Mouse (Mus musculus): ENCODE data around the gene Cptp. TPM values are rescaled to one million over a fixed set of nuclear protein-coding genes. Genes with fewer than 3 reads are reported as not detected.

Gene Cptp
- polyA plus RNA-seq, 1 experiment from 2014 or later: 25.2 TPM

DNA sequence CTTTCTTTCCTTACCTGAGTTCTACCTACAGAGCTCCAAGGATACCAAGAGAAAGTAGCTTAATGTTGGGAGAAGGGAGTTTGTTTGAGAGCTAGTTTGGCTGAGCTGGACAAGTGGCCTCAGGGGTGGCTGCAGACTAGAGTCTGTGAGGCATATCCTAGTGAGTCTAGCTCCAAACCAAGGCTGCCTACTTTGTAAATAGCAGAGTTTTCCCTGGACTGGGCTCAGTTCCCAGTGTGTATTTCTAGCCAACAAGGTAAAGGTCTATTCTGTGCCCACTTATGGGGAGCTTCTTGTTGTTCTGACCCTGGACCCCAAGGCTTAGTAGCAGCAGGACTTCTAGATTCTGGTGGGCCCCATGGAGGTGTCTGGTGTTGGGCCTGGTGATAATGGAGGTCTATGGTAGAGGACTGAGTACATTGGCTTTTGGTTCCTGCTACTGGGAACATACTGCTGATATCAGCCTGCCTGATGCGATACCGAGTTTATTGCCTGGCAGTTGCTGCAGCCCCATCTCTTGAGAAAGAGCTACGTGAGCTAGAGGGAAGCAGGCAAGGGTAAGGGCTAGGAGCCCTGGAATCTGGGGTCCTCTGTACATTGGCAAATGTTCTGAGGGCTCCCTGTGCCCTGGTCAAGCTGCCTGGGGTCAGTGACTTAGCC is 19.3 kb downstream of the Cptp start:
- WGBS: 92% methylated on average over 3 of the region's 3 CpGs
- Histone ChIP-seq H3K9ac (no peak overlapping the region), H3K4me1 (replicated peaks) (peaks cover 52% of the 10 kb centered on the region), H3K27me3 (no peaks in the 10 kb centered on the region), H3K36me3 (peaks cover 20% of the 10 kb centered on the region), H3K9me3 (no peaks in the 10 kb centered on the region), H3K27ac (replicated peaks) (no peak overlapping the region), H3K4me2 (peak overlapping the region; percentile 88; the same call in 1 of the 2 replicates), H3K4me3 (no peak overlapping the region)
- ATAC-seq (ENCODE audit: low read depth): no peak

DNA sequence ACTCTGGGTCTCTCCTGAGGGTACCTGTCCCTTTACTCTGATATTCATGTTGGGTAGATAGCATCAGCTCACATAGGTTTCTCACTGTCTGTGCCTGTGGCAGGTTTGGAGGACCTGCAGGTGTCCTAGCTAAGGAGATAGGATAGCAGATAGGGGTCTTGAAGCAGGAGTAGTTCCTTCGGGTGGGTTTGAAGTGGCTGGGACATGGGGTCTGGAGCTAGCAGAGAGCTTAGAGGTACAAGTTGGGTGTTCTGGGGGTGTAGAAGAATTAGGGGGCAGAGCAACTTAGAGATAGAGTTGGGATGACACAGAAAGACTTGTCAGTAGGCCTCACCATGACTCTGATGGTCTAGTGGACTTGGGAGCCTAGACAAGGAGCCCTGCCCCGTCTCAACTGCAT is 19.8 kb downstream of the Cptp start:
- Histone ChIP-seq H3K4me1 (replicated peaks) (peaks cover 52% of the 10 kb centered on the region), H3K36me3 (peaks cover 15% of the 10 kb centered on the region), H3K27ac (replicated peaks) (no peak overlapping the region), H3K4me3 (no peak overlapping the region), H3K9ac (no peak overlapping the region), H3K4me2 (peak overlapping the region; percentile 88), H3K27me3 (no peaks in the 10 kb centered on the region), H3K9me3 (no peaks in the 10 kb centered on the region)
- no peak for ATAC-seq (ENCODE audit: low read depth)
- WGBS: 93% methylated on average over 2 of the region's 2 CpGs

DNA sequence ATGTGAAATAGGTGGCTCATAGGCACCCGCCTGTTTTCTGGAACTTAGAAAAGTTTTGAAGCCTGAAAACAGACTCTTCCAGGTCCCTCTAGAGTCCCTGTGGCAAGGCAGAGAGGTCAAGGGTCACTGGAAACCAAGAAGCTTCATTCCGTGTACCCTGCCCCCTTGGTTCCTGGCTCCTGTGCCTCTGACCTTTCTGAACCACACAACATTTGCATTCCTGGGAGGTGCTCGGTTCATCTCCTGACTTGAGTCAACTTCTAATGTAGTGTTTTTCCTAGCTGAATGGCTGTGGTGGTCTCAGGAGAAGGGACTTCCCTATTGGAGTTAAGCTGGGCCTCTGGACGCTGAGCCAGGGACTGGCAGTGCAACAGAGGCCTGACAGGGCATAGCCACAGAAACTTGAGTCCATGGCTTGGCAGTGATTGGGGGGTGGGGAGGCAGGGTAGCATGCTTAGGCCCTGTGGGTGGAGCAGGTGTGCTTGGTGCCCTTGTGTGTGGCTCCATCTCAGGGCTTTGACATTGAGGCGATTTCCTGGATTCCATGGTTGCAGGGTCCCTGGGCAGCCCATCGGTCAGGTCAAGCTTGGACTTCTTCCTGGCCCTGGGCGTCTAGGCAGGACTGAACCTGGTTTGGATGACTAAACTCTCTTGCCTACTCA is 20.7 kb downstream of the Cptp start:
- H3K9me3 ChIP-seq: no peaks in the 10 kb centered on the region
- H3K36me3 ChIP-seq: peaks cover 6% of the 10 kb centered on the region
- peak overlapping the region; percentile 88 for H3K9ac ChIP-seq
- no peak for ATAC-seq (ENCODE audit: low read depth)
- WGBS: 58% methylated on average over 7 of the region's 7 CpGs
- peak overlapping the region; percentile 89 for H3K4me3 ChIP-seq
- no peaks in the 10 kb centered on the region for H3K27me3 ChIP-seq
- peak overlapping the region; percentile 88 for H3K4me2 ChIP-seq
- H3K27ac ChIP-seq (replicated peaks): no peak overlapping the region
- H3K4me1 ChIP-seq (replicated peaks): peaks cover 52% of the 10 kb centered on the region

DNA sequence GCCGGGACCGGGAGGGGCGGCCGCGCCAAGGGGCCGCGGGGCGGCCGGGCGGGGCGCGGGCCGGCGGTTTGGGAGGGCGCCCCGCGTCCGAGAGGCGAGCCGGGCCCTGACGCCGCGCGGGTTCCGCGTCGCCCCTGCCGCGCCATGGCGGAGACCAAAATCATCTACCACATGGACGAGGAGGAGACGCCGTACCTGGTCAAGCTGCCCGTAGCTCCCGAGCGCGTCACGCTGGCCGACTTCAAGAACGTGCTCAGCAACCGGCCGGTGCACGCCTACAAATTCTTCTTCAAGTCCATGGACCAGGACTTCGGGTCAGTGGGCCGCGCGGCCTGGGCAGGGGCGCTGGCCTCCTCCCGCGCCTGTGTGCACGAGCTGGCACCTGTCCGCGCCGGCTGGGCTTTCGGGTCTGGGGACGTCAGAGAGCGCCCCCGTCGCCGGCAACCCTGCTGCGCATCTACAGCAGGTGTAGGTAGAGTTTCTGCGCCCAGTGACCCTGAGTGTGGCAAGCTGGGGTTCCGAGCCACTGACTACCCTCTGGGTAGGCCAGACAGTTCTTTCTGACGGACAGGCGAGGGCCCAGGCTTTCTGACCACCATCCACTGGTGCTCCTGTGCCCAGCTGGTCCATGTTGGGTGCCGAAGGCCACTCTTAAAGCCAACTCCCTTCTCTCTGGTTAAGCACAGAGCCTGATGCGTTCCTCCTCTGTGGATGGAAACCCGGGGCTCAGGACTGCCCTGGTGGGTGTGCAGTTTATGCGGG is 21.5 kb downstream of the Cptp start:
- Histone ChIP-seq H3K4me2 (peak overlapping the region; percentile 88), H3K4me3 (peak overlapping the region; percentile 89), H3K9me3 (no peaks in the 10 kb centered on the region), H3K4me1 (replicated peaks) (peaks cover 52% of the 10 kb centered on the region), H3K27me3 (0 out of 2 replicates have a peak, but pooled peaks cover 1% of the 10 kb centered on the region), H3K9ac (peak overlapping the region; percentile 88), H3K27ac (replicated peaks) (peak overlapping the region; percentile 84), H3K36me3 (no peaks in the 10 kb centered on the region)
- 1% methylated on average over 69 of the region's 69 CpGs for WGBS
- peak; percentile 64 for ATAC-seq (ENCODE audit: low read depth)

DNA sequence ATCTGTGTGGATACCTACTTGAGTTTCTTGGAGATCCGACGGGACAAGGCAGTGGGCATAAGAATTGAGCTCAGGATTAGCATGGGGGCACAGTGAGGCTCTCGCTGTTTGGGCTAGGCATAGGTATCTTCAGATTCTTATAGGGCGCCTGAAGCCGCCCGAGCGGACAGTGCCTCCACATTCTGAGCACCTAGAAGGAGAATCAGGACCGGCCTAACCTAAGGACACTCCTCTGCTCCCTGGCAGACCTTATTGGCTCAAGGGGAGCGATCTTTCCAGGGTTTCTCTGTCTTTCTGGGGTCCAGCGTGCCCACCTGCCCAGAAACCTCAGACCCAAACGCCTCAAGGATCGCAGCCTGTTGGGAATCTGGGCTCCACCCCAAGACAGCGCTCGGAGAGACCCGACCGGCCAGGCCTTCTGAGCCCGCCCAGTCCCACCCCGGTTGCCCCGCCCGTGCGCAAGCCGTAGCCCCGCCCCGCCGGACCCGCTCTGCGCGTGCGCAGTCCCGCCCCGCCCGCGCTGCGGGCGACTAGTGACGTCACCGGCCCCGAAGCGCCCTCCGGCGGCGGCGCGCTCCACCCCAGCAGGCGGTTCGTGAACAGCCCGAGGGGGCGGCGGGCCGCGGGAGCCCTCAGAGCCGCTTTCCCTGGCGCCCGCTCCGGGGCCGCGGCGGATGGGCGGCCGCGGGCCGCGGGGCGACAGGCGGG is 22.2 kb downstream of the Cptp start, which contains the start of gene Dvl1:
Gene Dvl1 (plus strand): TSS at position 532 of the 708 bp plus-strand sequence.
- 2% methylated on average over 64 of the region's 65 CpGs for WGBS
- peak within 1 kb of the TSS; percentile 88 for H3K4me2 ChIP-seq

DNA sequence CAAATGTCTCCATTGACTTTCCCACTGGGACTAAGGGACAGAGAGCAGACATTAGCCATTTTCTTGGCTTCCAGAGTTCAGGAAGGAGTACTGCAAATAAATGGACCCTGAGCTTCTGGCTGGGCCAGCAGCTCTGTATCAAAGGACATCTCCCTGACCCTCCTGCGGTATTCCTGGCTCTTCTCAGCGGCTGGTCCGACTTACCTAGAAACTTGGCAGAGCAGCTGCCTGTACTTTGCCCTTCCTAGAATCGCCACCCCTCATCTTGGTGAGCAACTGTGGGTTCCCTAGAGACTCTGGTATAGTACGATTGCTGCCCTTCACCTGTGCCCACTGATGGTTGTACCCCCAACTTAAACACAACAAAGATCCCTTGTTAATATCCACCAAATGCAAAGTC is 26.0 kb downstream of the Cptp start:
- H3K27me3 ChIP-seq: peaks cover 26% of the 10 kb centered on the region
- peaks cover 3% of the 10 kb centered on the region; the same call in 1 of the 2 replicates for H3K36me3 ChIP-seq
- H3K9ac ChIP-seq: no peak overlapping the region
- no peak overlapping the region for H3K4me3 ChIP-seq
- no peak overlapping the region for H3K27ac ChIP-seq (replicated peaks)
- 91% methylated on average over 5 of the region's 5 CpGs for WGBS
- no peak for ATAC-seq (ENCODE audit: low read depth)
- H3K4me2 ChIP-seq: no peak overlapping the region
- no peaks in the 10 kb centered on the region for H3K9me3 ChIP-seq
- H3K4me1 ChIP-seq (replicated peaks): peaks cover 38% of the 10 kb centered on the region

More for the DNA sequence above, 22.2 kb downstream of the Cptp start, which contains the start of gene Dvl1:
- H3K9me3 ChIP-seq: no peaks in the 10 kb centered on the region
- peak within 1 kb of the TSS; percentile 84 for H3K27ac ChIP-seq (replicated peaks)
- H3K27me3 ChIP-seq: peaks cover 7% of the 10 kb centered on the region; the same call in 1 of the 2 replicates
- H3K4me1 ChIP-seq (replicated peaks): peaks cover 50% of the 10 kb centered on the region
- peak within 1 kb of the TSS; percentile 89 for H3K4me3 ChIP-seq
- peak within 1 kb of the TSS; percentile 88 for H3K9ac ChIP-seq
- peaks cover 3% of the 10 kb centered on the region; the same call in 1 of the 2 replicates for H3K36me3 ChIP-seq
- ATAC-seq (ENCODE audit: low read depth): peak; percentile 89

DNA sequence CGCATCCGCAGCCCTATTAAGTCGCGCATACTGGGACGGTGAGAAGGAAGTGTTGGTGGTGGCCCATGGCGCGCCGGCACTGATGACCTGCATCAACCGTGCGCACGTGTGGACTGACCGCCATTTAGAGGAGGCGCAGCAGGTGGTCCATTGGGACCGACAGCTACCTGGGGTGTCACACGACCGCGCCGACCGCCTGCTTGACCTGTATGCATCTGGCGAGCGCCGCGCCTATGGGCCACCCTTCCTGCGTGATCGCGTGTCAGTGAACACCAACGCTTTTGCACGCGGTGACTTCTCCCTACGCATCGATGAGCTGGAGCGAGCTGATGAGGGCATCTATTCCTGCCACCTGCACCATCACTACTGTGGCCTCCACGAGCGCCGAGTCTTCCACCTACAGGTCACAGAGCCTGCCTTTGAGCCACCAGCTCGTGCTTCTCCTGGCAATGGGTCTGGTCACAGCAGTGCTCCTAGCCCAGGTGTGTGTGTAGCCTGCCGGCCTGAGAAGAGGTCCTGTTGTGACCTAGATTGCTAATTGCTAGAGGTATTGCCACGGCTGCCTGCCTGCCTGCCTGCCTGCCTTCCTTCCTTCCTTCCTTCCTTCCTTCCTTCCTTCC is 27.5 kb downstream of the Cptp start:
- ATAC-seq (ENCODE audit: low read depth): peak; percentile 4; the same call in 1 of the 2 replicates
- Histone ChIP-seq H3K4me2 (peak overlapping the region; percentile 60), H3K9ac (peak overlapping the region; percentile 64), H3K36me3 (peaks cover 3% of the 10 kb centered on the region; the same call in 1 of the 2 replicates), H3K27me3 (peaks cover 26% of the 10 kb centered on the region), H3K4me3 (peak overlapping the region; percentile 38; the same call in 1 of the 2 replicates), H3K4me1 (replicated peaks) (peaks cover 32% of the 10 kb centered on the region), H3K27ac (replicated peaks) (no peak overlapping the region), H3K9me3 (no peaks in the 10 kb centered on the region)
- WGBS: 36% methylated on average over 38 of the region's 38 CpGs

DNA sequence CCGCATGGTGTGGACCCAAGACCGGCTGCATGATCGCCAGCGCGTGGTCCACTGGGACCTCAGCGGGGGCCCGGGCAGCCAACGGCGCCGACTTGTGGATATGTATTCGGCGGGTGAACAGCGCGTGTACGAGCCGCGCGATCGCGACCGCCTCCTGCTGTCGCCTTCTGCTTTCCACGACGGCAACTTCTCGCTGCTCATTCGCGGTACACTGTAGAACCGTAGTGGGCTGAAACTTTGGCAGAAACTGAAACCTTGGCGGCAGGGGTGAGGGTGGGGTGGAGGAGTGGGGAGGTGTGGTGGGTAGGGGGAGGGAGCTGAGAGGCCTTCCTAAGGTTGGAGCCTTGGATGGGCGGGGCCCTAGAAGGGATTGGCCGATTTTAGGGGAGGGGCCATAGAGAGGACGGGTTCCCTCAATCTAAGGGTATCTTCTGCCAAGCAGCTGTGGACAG is 28.2 kb downstream of the Cptp start:
- H3K27ac ChIP-seq (replicated peaks): no peak overlapping the region
- no peaks in the 10 kb centered on the region for H3K9me3 ChIP-seq

DNA sequence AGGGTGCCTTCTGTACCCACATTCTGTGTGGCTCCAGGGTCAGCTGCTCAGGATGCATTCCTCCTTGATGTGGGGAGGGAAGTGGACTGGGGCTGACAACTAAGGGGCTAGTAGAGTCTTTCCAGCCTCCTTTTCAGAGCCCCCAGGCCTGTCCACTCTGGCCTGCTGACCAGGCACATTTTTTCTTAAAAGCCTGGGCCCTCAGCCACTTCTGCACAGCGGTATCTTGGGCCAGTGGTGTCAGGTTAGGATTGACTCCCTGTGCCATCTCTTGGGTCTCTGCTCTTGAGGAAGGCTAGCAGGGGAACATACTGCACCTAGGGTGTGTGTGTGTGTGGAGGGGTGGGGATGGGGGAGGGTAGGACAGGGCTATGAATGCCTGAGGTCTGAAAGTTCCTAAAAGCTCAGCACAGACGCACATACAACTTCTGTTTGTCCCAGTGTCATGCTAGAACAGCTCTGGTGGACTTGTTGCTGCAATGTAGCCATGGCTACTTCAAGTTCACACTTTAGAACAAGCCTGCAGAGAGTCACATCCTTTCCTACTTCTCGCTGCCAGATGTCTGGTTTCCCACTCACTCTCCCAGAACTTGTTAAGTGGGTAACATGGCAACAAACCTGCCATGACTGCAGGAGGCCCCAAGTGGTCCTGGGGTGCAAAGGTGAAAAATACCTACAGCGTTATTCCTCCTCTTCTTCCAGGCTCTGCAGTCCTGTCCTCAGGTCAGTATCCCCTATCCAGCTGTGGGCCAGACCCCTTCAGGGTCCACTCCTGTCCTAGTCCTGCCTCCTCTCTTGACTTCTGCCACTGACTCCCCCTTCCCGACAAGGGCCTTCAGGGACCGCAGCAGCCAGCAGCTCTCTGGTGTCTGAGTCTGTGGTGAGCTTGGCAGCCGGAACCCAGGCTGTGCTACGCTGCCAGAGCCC is 28.9 kb downstream of the Cptp start:
- 10% methylated on average over 8 of the region's 8 CpGs for WGBS
- H3K27ac ChIP-seq (replicated peaks): peak overlapping the region; percentile 38; the same call in 1 of the 2 replicates
- no peaks in the 10 kb centered on the region for H3K9me3 ChIP-seq
- peaks cover 26% of the 10 kb centered on the region for H3K27me3 ChIP-seq
- H3K4me3 ChIP-seq: peak overlapping the region; percentile 38
- ATAC-seq (ENCODE audit: low read depth): peak; percentile 32; the same call in 1 of the 2 replicates
- peaks cover 3% of the 10 kb centered on the region; the same call in 1 of the 2 replicates for H3K36me3 ChIP-seq
- H3K4me2 ChIP-seq: peak overlapping the region; percentile 60
- H3K4me1 ChIP-seq (replicated peaks): peaks cover 26% of the 10 kb centered on the region
- peak overlapping the region; percentile 64 for H3K9ac ChIP-seq

More for the DNA sequence above, 28.2 kb downstream of the Cptp start:
- H3K4me2 ChIP-seq: peak overlapping the region; percentile 60
- H3K36me3 ChIP-seq: peaks cover 3% of the 10 kb centered on the region; the same call in 1 of the 2 replicates
- H3K4me1 ChIP-seq (replicated peaks): peaks cover 26% of the 10 kb centered on the region
- H3K4me3 ChIP-seq: peak overlapping the region; percentile 38
- peak overlapping the region; percentile 64 for H3K9ac ChIP-seq
- ATAC-seq (ENCODE audit: low read depth): peak; percentile 23; the same call in 1 of the 2 replicates
- peaks cover 26% of the 10 kb centered on the region for H3K27me3 ChIP-seq
- under 1% methylated on average over 32 of the region's 32 CpGs for WGBS

DNA sequence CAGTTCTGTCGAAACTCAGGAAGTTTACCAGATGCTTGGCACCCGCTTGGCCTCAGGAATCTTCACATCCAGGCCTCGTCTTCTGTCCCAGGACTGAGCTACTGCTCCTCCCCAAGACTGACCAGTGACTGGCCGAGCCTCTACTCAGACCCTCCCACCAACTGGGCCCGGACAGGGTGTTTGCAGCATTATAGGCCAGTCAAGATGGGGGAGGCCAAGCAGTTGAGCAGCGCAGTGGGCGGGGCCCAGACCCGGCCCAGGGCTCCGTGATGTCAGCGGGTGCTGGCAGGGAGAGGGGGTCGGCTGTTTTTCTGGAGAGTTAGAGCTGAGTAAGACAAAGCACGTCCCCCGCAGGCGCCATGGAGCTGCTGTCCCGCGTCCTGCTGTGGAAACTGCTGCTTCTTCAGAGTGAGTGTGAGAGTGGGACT is 29.7 kb downstream of the Cptp start, which contains the start of gene Mxra8:
Gene Mxra8 (plus strand): TSS at position 198 of the 428 bp plus-strand sequence.
- 2% methylated on average over 16 of the region's 16 CpGs for WGBS
- peak within 1 kb of the TSS; percentile 46; the same call in 1 of the 2 replicates for H3K27ac ChIP-seq (replicated peaks)

More for the DNA sequence above, 29.7 kb downstream of the Cptp start, which contains the start of gene Mxra8:
- Histone ChIP-seq H3K4me3 (peak within 1 kb of the TSS; percentile 38), H3K36me3 (peaks cover 3% of the 10 kb centered on the region; the same call in 1 of the 2 replicates), H3K4me1 (replicated peaks) (peaks cover 26% of the 10 kb centered on the region), H3K9me3 (no peaks in the 10 kb centered on the region), H3K4me2 (peak within 1 kb of the TSS; percentile 60), H3K27me3 (peaks cover 26% of the 10 kb centered on the region), H3K9ac (peak within 1 kb of the TSS; percentile 64)
- ATAC-seq (ENCODE audit: low read depth): peak; percentile 54

Measured in neural tube, embryonic 13.5 days (tissue).